Mouse (Mus musculus) adrenal gland, adult 10 weeks (tissue): ENCODE data around the gene Ddx28. TPM values are rescaled to one million over a fixed set of nuclear protein-coding genes. Genes with fewer than 3 reads are reported as not detected.

Experiments used
- polyA plus RNA-seq: library from polyadenylated mRNA; stranded (reverse); fragments of 350-450 nt; fragmentation: Illumina TruSeq; extraction: RNeasy Lipid Tissue Mini Kit (QIAGEN cat#74804); gene quantifications from one replicate; pipeline ENCODE4 v1.2.3, GENCODE M21; 2014; ENCODE audit warnings: low read depth, low replicate concordance

The Ddx28 gene
- polyA plus RNA-seq, result 6.2 TPM

DNA sequence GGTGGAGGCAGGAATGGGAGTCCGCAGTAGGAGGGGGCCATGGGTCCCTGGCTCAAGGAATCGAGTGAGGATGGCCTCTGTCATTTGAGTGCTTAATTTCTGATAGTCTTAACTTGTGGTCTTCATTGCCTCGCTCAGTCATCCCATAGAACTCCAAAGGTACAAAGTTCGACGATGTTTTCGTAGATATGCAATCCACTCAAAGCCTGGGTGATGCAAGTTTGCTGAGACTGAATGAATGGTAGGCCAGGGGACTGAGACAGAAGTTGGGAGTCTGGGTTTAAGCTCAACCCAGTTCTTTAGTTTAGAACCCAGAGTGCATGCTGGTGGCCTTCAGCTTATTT lies at the start of gene Ddx28:
Gene Ddx28, minus strand, starts transcription at position 240 of the 344 bp plus-strand sequence.

DNA sequence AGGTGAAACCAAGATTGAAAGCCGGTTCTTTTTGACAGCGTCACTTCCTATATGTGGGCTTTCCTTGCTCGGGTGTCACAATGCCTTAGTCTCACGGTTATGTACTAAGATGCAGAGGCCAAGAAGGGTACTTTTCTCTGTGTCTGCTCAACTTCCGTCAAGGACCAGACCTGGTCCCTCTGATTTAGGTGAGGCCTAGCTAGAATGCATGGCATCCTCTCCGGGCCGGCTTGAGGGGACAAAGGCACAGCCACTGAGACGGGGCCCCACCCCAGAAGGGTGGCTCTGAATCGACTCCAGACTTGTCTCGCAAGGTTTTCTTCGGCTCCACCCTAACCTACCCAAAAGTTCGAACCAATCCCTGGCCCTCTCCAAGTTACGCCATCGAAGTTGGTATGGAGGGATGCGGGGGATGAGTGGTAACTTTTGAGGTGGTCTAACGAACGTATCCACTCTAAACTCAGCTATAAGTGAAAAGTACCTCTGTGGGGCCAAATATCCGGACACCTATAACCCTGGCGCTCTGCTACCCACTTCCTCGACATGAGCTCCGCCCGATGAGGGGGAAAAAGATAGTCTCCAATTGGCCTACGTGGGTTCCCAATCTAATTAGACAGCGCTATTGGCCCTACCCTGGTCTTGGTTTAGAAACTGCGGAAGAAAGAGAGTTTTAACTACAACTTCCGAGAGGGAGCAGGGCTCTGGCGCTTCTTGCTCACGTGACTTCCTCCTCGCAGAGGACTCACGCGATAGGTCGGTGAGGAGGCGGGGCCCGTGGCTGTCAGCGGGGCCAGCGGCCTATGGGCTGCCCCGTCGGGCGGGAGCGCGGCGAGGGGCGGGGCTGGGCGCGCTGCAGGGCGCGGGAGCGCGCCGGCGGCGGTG lies 47.3 kb upstream of the Ddx28 start, which contains the start of gene Nfatc3:
Gene Nfatc3, plus strand, starts transcription at position 110 of the 882 bp plus-strand sequence.

DNA sequence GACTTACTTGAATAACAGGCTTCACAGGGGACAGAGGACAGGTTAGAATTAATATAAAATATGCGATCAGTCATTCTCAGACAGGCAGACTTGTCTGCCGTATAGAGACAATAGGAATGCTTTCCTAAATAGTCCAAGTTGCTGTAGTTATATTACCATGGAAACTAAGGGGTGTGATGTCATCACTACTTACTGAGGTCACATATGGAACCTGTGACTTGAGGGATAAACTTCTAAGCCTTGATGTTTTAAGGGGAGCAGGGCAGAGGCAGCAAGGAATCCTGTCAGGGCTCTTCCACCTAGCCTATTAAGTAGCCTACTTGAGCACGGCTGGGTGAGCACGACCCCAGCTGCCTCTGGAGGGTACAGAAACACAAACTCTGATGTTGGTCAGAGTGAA lies 5.8 kb downstream of the Ddx28 start, which contains the start of gene Dpep2nb:
Gene Dpep2nb, minus strand, starts transcription at position 101 of the 400 bp plus-strand sequence.

DNA sequence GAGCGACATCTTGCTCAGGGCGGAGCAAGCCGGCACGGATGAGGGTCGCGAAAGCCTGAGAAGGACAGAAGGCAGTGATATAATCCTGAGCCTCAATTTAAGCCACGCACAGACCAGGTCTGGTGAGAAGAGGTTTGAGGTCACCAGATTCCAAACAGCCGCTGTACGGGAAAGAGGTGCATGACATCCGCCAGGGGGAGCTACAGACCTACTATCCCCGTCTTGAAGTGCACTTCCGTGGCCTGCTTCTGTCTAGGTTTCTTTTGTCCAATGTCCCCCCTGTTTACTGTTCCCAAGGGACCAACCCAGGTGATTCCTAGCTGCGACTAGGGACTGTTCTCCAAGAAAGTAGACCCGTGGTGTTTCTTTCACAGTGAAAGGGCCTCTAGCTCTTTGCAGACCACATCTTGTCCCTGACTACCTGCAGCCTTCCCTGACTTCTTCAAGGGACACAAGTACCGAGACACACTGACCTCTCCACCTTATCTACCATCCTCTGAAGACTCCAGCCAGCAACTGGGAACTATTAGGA lies 20.8 kb downstream of the Ddx28 start, which contains the start of gene Dus2:
Gene Dus2, plus strand, starts transcription at position 482 of the 532 bp plus-strand sequence.

DNA sequence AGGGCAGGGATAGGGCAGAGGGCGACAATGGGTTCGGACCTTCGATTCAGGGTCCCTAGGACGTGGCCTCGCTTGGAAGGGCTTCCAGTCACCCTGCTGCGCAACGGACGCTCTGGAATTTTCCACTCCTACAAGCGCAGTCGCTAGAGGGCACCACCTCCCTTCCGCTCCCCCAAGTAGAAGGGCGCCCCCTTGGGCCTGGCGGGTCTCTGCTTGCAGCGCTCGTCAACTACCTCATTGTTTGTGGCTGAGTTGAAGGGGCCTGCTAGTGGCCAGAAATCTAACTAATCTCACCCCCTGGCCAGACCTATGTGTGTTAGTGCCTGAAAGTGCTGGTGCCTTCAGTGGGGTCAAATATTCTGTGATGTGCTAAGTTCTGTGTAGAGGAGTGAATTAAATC lies 32.4 kb downstream of the Ddx28 start, which contains the start of gene Dpep3:
Gene Dpep3, minus strand, starts transcription at position 105 of the 400 bp plus-strand sequence.

DNA sequence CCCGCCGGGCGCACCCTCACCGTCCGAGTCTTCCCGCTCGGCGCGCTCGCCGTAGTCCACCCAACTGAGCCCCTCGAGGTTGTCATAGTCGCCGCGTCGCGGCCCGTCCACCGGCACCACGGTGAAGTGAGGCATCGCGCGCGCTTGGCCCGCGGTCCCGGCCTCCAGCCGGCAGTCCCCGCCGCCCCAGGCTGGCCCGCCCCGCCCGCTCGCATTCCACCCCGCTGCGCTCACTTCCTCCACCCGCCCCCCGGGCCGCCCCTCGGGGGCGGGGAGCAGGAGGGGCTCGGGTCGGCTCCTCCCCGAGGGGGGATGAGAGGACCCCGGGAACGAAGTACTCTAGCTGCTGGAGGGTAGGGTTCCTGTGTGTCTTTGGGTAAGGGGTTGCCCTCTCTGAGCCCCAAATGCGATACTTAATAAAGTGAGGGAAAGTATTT lies 45.8 kb downstream of the Ddx28 start, which contains the start of gene Slc12a4:
Gene Slc12a4, minus strand, starts transcription at position 193 of the 437 bp plus-strand sequence.

Other genes with a start within 250 kb of the Ddx28 start
- gene Ranbp10, start 184.5 kb downstream of the Ddx28 start, polyA plus RNA-seq, result 6.5 TPM
- gene Tsnaxip1, start 184.2 kb downstream of the Ddx28 start, polyA plus RNA-seq, result not detected
- 0.99 TPM for gene Cenpt, start 158.6 kb downstream of the Ddx28 start, polyA plus RNA-seq
- gene Thap11, start 156.8 kb downstream of the Ddx28 start, polyA plus RNA-seq, result 11.8 TPM
- gene Nutf2, start 151.3 kb downstream of the Ddx28 start, polyA plus RNA-seq, result 80.1 TPM
- 2.9 TPM for gene Edc4, start 131.0 kb downstream of the Ddx28 start, polyA plus RNA-seq
- not detected for gene Nrn1l, start 118.3 kb downstream of the Ddx28 start, polyA plus RNA-seq
- 4.8 TPM for gene Pskh1, start 111.4 kb downstream of the Ddx28 start, polyA plus RNA-seq
- gene Ctrl, start 78.0 kb downstream of the Ddx28 start, polyA plus RNA-seq, result 0.76 TPM
- gene Psmb10, start 73.4 kb downstream of the Ddx28 start, polyA plus RNA-seq, result 1.2 TPM
- not detected for gene Lcat, start 68.5 kb downstream of the Ddx28 start, polyA plus RNA-seq
- gene Slc12a4, start 45.8 kb downstream of the Ddx28 start, polyA plus RNA-seq, result 4.4 TPM
- not detected for gene Dpep3, start 32.5 kb downstream of the Ddx28 start, polyA plus RNA-seq
- gene Dus2, start 20.5 kb downstream of the Ddx28 start, polyA plus RNA-seq, result 2.3 TPM
- not detected for gene Dpep2nb, start 5.9 kb downstream of the Ddx28 start, polyA plus RNA-seq
- 124 TPM for gene Nfatc3, start 47.0 kb upstream of the Ddx28 start, polyA plus RNA-seq
- gene Esrp2, start 125.1 kb upstream of the Ddx28 start, polyA plus RNA-seq, result 0.70 TPM
- gene Pla2g15, start 138.5 kb upstream of the Ddx28 start, polyA plus RNA-seq, result 10.3 TPM
- gene Slc7a6, start 157.0 kb upstream of the Ddx28 start, polyA plus RNA-seq, result 14.3 TPM
- gene Slc7a6os, start 199.1 kb upstream of the Ddx28 start, polyA plus RNA-seq, result 27.5 TPM
- gene Prmt7, start 199.1 kb upstream of the Ddx28 start, polyA plus RNA-seq, result 8.4 TPM